Mouse (Mus musculus) hindbrain, postnatal 0 days (tissue): ENCODE measurements around the gene Tas1r3. TPM values are rescaled to one million over a fixed set of nuclear protein-coding genes. Genes with fewer than 3 reads are reported as not detected.

Experiments used
- ATAC-seq: fragments of 200-750 bp; cut with Nextera tagmentation; 2 replicates; pipeline ENCODE4 v1.8.0; 2017; ENCODE audit warnings: mild to moderate bottlenecking, moderate TSS enrichment, moderate library complexity
- DNase-seq: peaks from one replicate; pipeline ENCODE4 v3.0.0-alpha.2; 2015; ENCODE audit warnings: low spot score
- H3K27ac ChIP-seq: fragments of 300-500 bp; sonication (generic); 2 replicates; pipeline ENCODE4 v1.5.1; 2014; ENCODE audit warnings: mild to moderate bottlenecking
- H3K27me3 ChIP-seq: fragments of 300-500 bp; sonication (generic); 2 replicates; pipeline ENCODE4 v1.6.1; 2014; ENCODE audit warnings: low read length, mixed read lengths; ENCODE audit not compliant: insufficient read depth
- H3K36me3 ChIP-seq: fragments of 300-500 bp; sonication (generic); 2 replicates; pipeline ENCODE4 v1.6.1; 2014; ENCODE audit warnings: low read length, mixed read lengths; ENCODE audit not compliant: insufficient read depth
- H3K4me1 ChIP-seq: fragments of 300-500 bp; sonication (generic); 2 replicates; pipeline ENCODE4 v1.6.1; 2014; ENCODE audit warnings: antibody characterized with exemption, low read length, mixed read lengths; ENCODE audit not compliant: insufficient read depth
- H3K4me2 ChIP-seq: fragments of 300-500 bp; sonication (generic); 2 replicates; pipeline ENCODE4 v1.6.1; 2014; ENCODE audit warnings: low read depth, mild to moderate bottlenecking, low read length, moderate library complexity, mixed read lengths
- H3K4me3 ChIP-seq: fragments of 300-500 bp; sonication (generic); 2 replicates; pipeline ENCODE4 v1.5.1; 2014; ENCODE audit warnings: low read length
- H3K9ac ChIP-seq: fragments of 300-500 bp; sonication (generic); replicated peaks from 2 replicates; pipeline ENCODE4 v1.6.1; 2014; ENCODE audit warnings: mild to moderate bottlenecking, low read length, moderate library complexity, mixed read lengths
- H3K9me3 ChIP-seq: fragments of 300-500 bp; sonication (generic); 2 replicates; pipeline ENCODE4 v1.6.1; 2016; ENCODE audit warnings: low read length, mixed read lengths
- CTCF ChIP-seq: IDR thresholded peaks from 2 replicates; pipeline ENCODE4 v1.5.1; 2016; ENCODE audit warnings: antibody characterized with exemption, control low read depth, low read depth
- WGBS: fragments of 180-500 bp; shearing (Covaris S2); extraction: QIAGEN DNeasy Blood & Tissue Kit; methylation state at CpG from one replicate; pipeline ENCODE4 v1.1.7; 2014; 5-methylcytosine and 5-hydroxymethylcytosine counted together
- polyA plus RNA-seq: library from polyadenylated mRNA; unstranded; fragments of >200 nt; fragmentation: Nextera tagmentation; extraction: Ambion mirVana; gene quantifications from 2 replicates; pipeline ENCODE4 v1.2.1, GENCODE M21; 2015
- total RNA-seq: library from RNA; depleted of rRNA; stranded (reverse); fragments of >200 nt; gene quantifications from 2 replicates; pipeline ENCODE4 v1.2.3, GENCODE M21; 2014

The Tas1r3 gene
- total and polyA plus RNA-seq, 2 experiments from 2014 or later: 0.13 to 1.5 TPM

DNA sequence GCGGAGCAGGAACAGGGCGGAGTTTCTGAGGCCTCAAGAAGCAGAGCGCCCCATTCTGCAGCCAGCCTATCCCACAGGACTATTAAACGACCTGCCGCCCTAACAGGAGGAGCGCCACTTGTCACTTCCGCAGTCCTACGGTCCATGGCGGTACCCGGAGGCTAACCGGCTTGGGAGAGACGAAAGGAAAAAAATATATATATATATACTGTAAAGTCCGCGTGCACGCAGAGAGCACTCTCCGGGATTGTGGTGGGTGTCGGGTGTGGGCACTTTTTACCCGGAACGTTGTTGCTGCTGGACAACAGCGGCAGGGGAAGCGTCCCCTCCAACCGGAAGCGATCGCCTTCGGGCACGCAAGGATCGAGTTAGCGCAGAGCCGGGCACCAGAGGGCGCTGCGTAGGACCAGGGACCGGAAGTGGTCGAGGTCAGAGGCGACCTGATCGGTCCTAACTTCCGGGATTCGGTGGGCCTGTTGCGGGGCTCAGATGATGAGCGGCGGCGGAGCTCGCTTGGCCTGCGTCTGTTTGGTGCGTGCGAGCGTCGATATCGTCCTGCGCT is 31.9 kb downstream of the Tas1r3 start, which contains the start of gene Aurkaip1:
Gene Aurkaip1, plus strand, starts transcription at position 68 of the 562 bp plus-strand sequence.
- H3K4me3 ChIP-seq: peak within 1 kb of the TSS; percentile 67
- ATAC-seq: peak; percentile 97
- peak within 1 kb of the TSS; percentile 79 for H3K9ac ChIP-seq
- H3K4me1 ChIP-seq: peaks cover 7% of the 10 kb centered on the region
- H3K4me2 ChIP-seq: peak within 1 kb of the TSS; percentile 93
- TF ChIP-seq CTCF: peak; percentile 93
- DNase-seq: peak; percentile 98
- no peaks in the 10 kb centered on the region for H3K27me3 ChIP-seq
- H3K27ac ChIP-seq: peak within 1 kb of the TSS; percentile 75
- WGBS: under 1% methylated on average over 49 of the region's 49 CpGs
- H3K9me3 ChIP-seq: no peaks in the 10 kb centered on the region
- H3K36me3 ChIP-seq: peaks cover 11% of the 10 kb centered on the region; the same call in 1 of the 2 replicates

DNA sequence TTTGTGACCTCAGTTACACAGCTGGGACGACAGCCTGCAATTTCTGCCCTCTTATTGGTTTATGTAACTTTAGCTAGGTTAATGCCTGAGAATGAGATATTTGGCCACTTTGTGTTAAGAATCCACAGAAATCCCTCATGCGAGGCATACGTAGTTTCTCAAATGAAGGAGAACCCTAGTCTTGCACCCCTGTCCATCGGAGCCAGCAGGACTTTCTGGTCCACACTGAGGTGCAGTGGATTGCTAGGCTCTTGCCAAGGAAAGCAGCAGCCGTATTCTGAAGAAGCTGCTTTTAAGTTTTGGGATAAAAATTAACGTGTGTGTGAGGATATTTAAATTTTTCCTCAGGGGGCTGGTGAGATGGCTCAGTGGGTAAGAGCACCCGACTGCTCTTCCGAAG is 32.6 kb downstream of the Tas1r3 start:
- H3K9ac ChIP-seq: no peak overlapping the region
- ATAC-seq: no peak
- H3K9me3 ChIP-seq: no peaks in the 10 kb centered on the region
- H3K36me3 ChIP-seq: peaks cover 11% of the 10 kb centered on the region; the same call in 1 of the 2 replicates
- no peak for TF ChIP-seq CTCF
- H3K27me3 ChIP-seq: no peaks in the 10 kb centered on the region
- WGBS: 52% methylated on average over 8 of the region's 8 CpGs
- DNase-seq: no peak
- peak overlapping the region; percentile 93; the same call in 1 of the 2 replicates for H3K4me2 ChIP-seq
- H3K4me1 ChIP-seq: peaks cover 7% of the 10 kb centered on the region
- peak overlapping the region; percentile 67 for H3K4me3 ChIP-seq
- H3K27ac ChIP-seq: no peak overlapping the region

DNA sequence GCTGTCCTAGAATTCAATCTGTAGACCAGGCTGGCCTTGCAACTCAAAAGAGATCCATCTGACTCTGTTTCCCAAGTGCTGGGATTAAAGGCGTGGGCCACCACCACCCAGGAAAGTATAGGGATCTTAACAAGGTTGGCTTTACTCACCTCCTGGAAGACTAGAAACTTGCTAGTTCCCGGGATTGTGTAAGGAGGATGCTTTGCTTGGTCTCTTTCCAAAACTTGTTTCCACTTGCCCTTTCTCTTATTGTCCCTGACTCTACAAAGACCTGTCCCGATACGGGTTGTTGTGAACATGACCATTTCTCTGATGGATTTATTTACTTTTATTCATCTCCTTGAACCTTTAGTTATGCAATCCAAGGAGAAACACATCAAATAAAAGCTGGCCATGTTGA is 33.3 kb downstream of the Tas1r3 start:
- Histone ChIP-seq H3K27me3 (no peaks in the 10 kb centered on the region), H3K27ac (no peak overlapping the region), H3K4me1 (peaks cover 7% of the 10 kb centered on the region), H3K36me3 (peaks cover 15% of the 10 kb centered on the region; the same call in 1 of the 2 replicates), H3K4me2 (no peak overlapping the region), H3K4me3 (no peak overlapping the region), H3K9ac (no peak overlapping the region), H3K9me3 (no peaks in the 10 kb centered on the region)
- no peak for TF ChIP-seq CTCF
- no peak for ATAC-seq
- DNase-seq: no peak
- WGBS: 95% methylated on average over 4 of the region's 4 CpGs

DNA sequence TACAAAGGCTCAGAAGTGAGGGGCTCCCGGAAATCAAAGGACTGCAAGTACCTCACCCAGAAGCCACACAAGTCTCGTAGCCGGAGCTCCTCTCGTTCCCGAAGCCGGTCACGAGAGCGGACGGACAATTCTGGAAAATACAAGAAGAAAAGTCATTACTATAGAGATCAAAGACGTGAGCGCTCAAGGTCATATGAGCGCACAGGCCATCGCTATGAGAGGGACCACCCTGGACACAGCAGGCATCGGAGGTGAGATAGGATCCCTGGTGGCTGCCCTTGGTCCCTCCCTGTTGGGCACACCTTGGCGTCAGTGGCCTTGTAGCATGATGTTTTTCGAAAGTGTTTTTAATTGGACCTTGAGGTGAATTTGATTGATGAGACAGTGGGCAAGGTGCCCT is 39.7 kb downstream of the Tas1r3 start:
- Histone ChIP-seq H3K9me3 (no peaks in the 10 kb centered on the region), H3K27ac (no peak overlapping the region), H3K4me2 (no peak overlapping the region), H3K4me1 (no peaks in the 10 kb centered on the region), H3K36me3 (peaks cover 65% of the 10 kb centered on the region), H3K9ac (no peak overlapping the region), H3K27me3 (no peaks in the 10 kb centered on the region), H3K4me3 (no peak overlapping the region)
- TF ChIP-seq CTCF: no peak
- ATAC-seq (no peak), DNase-seq (no peak)
- WGBS: 96% methylated on average over 16 of the region's 16 CpGs

DNA sequence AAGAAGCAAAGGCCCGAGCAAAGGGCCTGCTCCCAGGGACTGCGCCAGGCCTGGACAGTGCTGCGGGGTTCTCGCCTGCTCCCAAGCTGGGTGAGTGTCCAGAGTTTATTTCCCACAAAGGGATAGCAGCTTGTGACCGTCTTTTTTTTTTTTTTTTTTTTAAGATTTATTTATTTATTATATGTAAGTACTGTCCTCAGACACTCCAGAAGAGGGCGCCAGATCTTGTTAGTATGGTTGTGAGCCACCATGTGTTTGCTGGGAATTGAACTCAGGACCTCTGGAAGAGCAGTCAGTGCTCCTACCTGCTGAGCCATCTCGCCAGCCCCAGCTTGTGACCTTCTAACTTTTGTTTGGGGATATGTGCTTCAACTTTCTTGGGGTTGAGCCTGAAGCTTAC is 42.1 kb downstream of the Tas1r3 start:
- no peaks in the 10 kb centered on the region for H3K27me3 ChIP-seq
- H3K9me3 ChIP-seq: no peaks in the 10 kb centered on the region
- WGBS: 75% methylated on average over 7 of the region's 7 CpGs
- ATAC-seq (no peak), DNase-seq (peak; percentile 34)
- H3K27ac ChIP-seq: no peak overlapping the region
- H3K4me1 ChIP-seq: no peaks in the 10 kb centered on the region
- TF ChIP-seq CTCF: peak; percentile 43
- H3K4me3 ChIP-seq: no peak overlapping the region
- no peak overlapping the region for H3K4me2 ChIP-seq
- no peak overlapping the region for H3K9ac ChIP-seq
- H3K36me3 ChIP-seq: peaks cover 75% of the 10 kb centered on the region

DNA sequence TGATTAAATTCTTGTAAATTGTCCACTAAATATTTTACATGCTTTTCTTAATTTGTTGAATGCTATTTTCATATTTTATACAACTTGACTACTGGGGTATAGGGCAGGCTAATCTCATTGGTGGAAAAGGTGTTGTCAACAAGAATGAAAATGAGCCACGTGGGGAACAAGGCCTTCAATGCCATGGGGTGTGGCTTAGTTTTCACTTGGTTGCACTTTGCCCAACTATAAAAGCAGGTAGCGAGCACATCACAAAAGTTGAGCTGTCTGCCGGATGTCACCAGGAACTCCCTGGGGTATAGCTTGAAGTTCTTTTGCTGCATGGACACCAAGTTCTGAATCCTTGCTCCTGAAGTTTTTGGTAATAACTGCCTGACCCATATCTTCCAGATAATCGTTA is 45.6 kb downstream of the Tas1r3 start:
- DNase-seq (no peak), ATAC-seq (no peak)
- H3K4me3 ChIP-seq: no peak overlapping the region
- no peak overlapping the region for H3K27ac ChIP-seq
- no peaks in the 10 kb centered on the region for H3K27me3 ChIP-seq
- H3K4me2 ChIP-seq: no peak overlapping the region
- 71% methylated on average over 4 of the region's 4 CpGs for WGBS
- TF ChIP-seq CTCF: no peak
- no peaks in the 10 kb centered on the region for H3K9me3 ChIP-seq
- peaks cover 11% of the 10 kb centered on the region; the same call in 1 of the 2 replicates for H3K4me1 ChIP-seq
- H3K9ac ChIP-seq: no peak overlapping the region
- peaks cover 69% of the 10 kb centered on the region for H3K36me3 ChIP-seq

DNA sequence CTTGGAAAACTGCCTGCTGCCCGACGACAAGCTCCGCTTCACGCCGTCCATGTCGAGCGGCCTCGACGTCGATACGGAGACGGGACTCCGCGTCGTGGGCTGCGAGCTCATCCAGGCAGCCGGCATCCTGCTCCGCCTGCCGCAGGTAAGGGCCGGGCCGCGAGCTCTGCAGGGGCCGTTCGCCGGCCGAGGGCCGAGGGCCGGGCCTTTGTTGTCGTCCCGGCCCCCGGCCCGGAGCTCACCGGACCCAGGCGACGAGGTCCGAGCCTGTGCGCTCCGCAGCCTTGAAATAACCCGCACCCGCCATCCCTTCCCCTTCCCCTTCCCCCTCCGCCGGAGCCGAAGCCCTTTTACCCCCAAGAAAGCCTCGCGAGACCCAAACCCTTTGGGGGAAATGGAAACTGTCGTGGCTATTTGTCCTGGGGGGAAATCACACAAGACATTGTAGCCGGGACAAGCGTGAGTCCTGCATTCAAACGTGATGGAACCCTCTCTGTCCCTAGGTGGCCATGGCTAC is 50.4 kb downstream of the Tas1r3 start:
- 0% methylated on average over 49 of the region's 49 CpGs for WGBS
- peak; percentile 41 for ATAC-seq
- peak overlapping the region; percentile 84 for H3K4me2 ChIP-seq
- H3K9me3 ChIP-seq: no peaks in the 10 kb centered on the region
- H3K4me3 ChIP-seq: peak overlapping the region; percentile 99
- H3K27ac ChIP-seq: peak overlapping the region; percentile 94
- DNase-seq: peak; percentile 61
- H3K36me3 ChIP-seq: peaks cover 57% of the 10 kb centered on the region
- peaks cover 11% of the 10 kb centered on the region; the same call in 1 of the 2 replicates for H3K4me1 ChIP-seq
- H3K27me3 ChIP-seq: no peaks in the 10 kb centered on the region
- no peak for TF ChIP-seq CTCF
- peak overlapping the region; percentile 99 for H3K9ac ChIP-seq
